Mouse (Mus musculus) embryonic facial prominence, embryonic 10.5 days (tissue): ENCODE measurements around the gene Mical3. TPM values are rescaled to one million over a fixed set of nuclear protein-coding genes. Genes with fewer than 3 reads are reported as not detected.

ENCODE experiments used
- DNase-seq: peaks from one replicate; pipeline ENCODE4 v3.0.0-alpha.2; 2017; ENCODE audit warnings: low spot score
- H3K27ac ChIP-seq: fragments of 300-500 bp; sonication (generic); replicated peaks from 2 replicates; pipeline ENCODE4 v1.5.1; 2016; ENCODE audit warnings: mild to moderate bottlenecking
- H3K27me3 ChIP-seq: fragments of 300-500 bp; sonication (generic); replicated peaks from 2 replicates; pipeline ENCODE4 v1.6.1; 2016; ENCODE audit warnings: low read depth, mild to moderate bottlenecking; ENCODE audit not compliant: poor library complexity, severe bottlenecking
- H3K36me3 ChIP-seq: fragments of 300-500 bp; sonication (generic); replicated peaks from 2 replicates; pipeline ENCODE4 v1.6.1; 2016; ENCODE audit warnings: mild to moderate bottlenecking, moderate library complexity
- H3K4me1 ChIP-seq: fragments of 300-500 bp; sonication (generic); 2 replicates; pipeline ENCODE4 v1.6.1; 2016
- H3K4me3 ChIP-seq: fragments of 300-500 bp; sonication (generic); 2 replicates; pipeline ENCODE4 v1.5.1; 2016; ENCODE audit warnings: mild to moderate bottlenecking, moderate library complexity
- H3K9me3 ChIP-seq: fragments of 300-500 bp; sonication (generic); 2 replicates; pipeline ENCODE4 v1.6.1; 2016; ENCODE audit warnings: mild to moderate bottlenecking
- WGBS: fragments of 180-500 bp; shearing (Covaris S2); methylation state at CpG from one replicate; pipeline ENCODE4 v1.1.7; 2016; 5-methylcytosine and 5-hydroxymethylcytosine counted together
- polyA plus RNA-seq: library from polyadenylated mRNA; unstranded; fragments of >200 nt; fragmentation: Nextera tagmentation; extraction: Ambion mirVana; gene quantifications from 2 replicates; pipeline ENCODE4 v1.2.1, GENCODE M21; 2016

Mical3 gene
- polyA plus RNA-seq, 1 experiment from 2014 or later: 10.4 TPM

DNA sequence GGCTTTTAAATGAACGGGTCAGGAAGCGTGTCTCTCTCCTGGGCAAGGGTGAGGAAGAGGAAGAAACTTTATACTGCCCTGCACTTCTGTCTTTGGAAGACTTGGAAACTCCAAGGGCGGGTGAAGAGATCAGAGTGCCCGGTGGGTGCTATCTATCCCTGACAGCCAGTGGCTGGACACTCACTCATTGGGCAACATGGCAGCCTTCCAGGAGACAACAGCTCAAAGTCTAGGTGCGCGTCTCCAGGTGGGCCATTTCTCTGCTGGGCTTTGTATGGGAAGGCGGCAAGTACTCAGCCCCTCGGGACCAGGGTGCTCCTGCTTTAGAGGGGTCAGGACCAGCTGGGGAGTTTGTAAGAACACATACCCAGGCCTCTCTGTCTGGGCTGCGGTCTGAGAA, 185.3 kb downstream of the Mical3 start:
- no peak for DNase-seq
- Histone ChIP-seq H3K36me3 (peaks cover 21% of the 10 kb centered on the region), H3K27ac (no peak overlapping the region), H3K4me1 (no peaks in the 10 kb centered on the region), H3K27me3 (no peaks in the 10 kb centered on the region), H3K9me3 (no peaks in the 10 kb centered on the region), H3K4me3 (no peak overlapping the region)
- 96% methylated on average over 9 of the region's 9 CpGs for WGBS

DNA sequence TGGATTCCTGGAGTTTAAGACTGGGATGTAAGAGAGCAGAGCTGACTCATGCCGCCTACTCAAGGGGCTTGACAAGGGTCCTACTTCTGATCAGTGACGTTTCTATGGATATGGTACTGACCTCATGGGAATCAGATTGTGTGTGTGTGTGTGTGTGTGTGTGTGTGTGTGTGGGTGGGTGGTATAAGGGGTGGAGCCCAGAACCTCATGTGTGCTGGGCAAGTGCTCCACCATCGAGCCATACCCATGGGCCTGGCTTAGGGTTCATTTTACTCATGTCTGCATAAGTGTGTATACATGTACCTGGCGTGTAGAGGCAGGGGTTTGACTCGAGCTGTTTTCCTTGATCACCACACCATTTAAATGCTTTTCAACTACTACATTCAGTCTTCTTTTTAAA, 186.8 kb downstream of the Mical3 start:
- no peak overlapping the region for H3K4me3 ChIP-seq
- no peaks in the 10 kb centered on the region for H3K4me1 ChIP-seq
- H3K27me3 ChIP-seq: no peaks in the 10 kb centered on the region
- WGBS: 92% methylated on average over 5 of the region's 5 CpGs
- H3K27ac ChIP-seq: no peak overlapping the region
- peaks cover 12% of the 10 kb centered on the region for H3K36me3 ChIP-seq
- H3K9me3 ChIP-seq: no peaks in the 10 kb centered on the region
- DNase-seq: no peak

DNA sequence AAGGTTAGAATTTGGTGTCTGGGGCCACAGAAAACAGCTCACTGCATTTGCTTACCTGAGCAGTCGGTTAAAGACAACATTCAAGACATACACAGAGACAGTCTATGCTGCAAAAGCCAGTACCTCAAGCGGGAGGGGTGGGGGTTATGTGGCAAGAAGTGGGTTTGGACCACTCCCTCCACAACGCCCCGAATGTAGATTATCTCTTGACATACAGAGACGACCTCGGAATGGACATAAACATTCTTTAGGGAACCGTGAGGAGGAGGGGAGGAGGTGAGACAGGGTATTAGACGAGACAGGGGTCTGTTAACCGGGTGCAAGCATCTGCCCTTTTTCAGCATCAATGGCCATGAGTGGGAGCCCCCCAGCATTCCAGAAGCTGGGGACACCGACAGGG, 187.2 kb downstream of the Mical3 start:
- DNase-seq: no peak
- 89% methylated on average over 10 of the region's 10 CpGs for WGBS

DNA sequence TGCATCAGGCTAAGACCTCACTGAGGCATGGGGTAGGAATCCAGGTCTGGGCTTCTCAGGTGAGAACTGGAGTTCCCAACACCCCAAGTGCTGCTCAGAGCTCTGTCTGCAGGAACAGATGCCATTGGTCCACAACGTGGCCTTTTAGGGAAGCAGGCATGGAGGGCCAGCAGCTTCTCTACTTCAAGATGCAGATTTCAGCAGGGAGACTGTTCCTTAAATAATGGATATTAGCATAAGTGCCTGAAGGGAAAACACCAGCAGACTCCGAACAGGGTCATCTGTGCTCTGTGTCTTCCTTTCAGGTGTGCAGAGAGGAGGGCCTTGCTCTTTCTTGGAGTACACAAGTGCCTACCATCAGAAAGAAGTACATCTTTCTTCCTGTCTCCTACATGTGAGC, 187.7 kb downstream of the Mical3 start:
- peaks cover 5% of the 10 kb centered on the region; the same call in 1 of the 2 replicates for H3K36me3 ChIP-seq
- H3K4me3 ChIP-seq: no peak overlapping the region
- H3K27ac ChIP-seq: no peak overlapping the region
- 72% methylated on average over 2 of the region's 2 CpGs for WGBS
- H3K27me3 ChIP-seq: no peaks in the 10 kb centered on the region
- peaks cover 5% of the 10 kb centered on the region for H3K4me1 ChIP-seq
- DNase-seq: no peak
- H3K9me3 ChIP-seq: no peaks in the 10 kb centered on the region

More for the DNA sequence above, 187.2 kb downstream of the Mical3 start:
- Histone ChIP-seq H3K4me3 (no peak overlapping the region), H3K36me3 (peaks cover 9% of the 10 kb centered on the region), H3K27me3 (no peaks in the 10 kb centered on the region), H3K4me1 (peaks cover under 1% of the 10 kb centered on the region), H3K9me3 (no peaks in the 10 kb centered on the region), H3K27ac (no peak overlapping the region)

DNA sequence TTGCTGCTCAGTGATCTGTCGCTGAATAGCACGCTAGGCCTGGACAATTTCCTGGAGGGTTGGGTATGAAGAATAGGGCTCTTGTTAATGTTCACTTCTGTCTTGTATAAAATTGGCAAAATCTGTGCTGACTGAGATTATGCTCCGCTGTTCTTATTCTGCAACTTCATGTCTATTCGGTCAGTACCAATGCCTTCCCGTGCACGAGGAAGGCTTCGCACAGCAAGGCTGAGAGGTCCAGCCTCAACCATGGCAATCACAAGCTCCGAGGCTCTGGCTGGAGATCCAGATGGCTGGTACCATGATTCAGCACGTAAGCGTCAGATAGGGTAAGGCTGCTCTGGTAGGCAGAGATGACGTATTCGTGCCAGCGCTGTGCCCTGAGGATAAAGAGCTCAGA, 189.2 kb downstream of the Mical3 start:
- 94% methylated on average over 13 of the region's 13 CpGs for WGBS
- H3K27me3 ChIP-seq: no peaks in the 10 kb centered on the region
- no peak for DNase-seq
- H3K4me3 ChIP-seq: no peak overlapping the region
- peaks cover 4% of the 10 kb centered on the region; the same call in 1 of the 2 replicates for H3K36me3 ChIP-seq
- no peaks in the 10 kb centered on the region for H3K9me3 ChIP-seq
- H3K4me1 ChIP-seq: peaks cover 10% of the 10 kb centered on the region
- no peak overlapping the region for H3K27ac ChIP-seq

DNA sequence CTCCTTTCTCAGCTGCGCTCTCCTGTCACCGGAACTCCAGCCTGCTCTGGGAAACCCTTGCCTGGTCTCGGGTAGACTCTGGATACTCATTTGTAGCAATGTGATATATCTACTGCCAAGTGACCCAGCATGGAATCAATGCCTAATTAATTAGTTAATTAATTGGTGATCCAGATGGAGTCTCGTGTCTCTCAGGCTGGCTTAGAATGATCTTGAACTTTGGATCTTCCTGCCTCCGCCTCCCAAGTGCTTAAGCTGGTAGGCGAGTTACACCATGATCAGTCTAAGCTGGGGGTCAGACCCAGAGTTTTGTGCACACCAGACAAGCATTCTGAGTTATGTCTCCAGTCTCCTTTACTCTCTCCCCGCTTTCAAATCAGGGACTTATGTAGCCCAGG, 189.7 kb downstream of the Mical3 start:
- peaks cover 10% of the 10 kb centered on the region for H3K4me1 ChIP-seq
- DNase-seq: no peak
- H3K27me3 ChIP-seq: no peaks in the 10 kb centered on the region
- WGBS: 85% methylated on average over 7 of the region's 7 CpGs
- no peak overlapping the region for H3K4me3 ChIP-seq
- H3K9me3 ChIP-seq: no peaks in the 10 kb centered on the region
- H3K36me3 ChIP-seq: no peaks in the 10 kb centered on the region; the same call in 1 of the 2 replicates
- no peak overlapping the region for H3K27ac ChIP-seq

DNA sequence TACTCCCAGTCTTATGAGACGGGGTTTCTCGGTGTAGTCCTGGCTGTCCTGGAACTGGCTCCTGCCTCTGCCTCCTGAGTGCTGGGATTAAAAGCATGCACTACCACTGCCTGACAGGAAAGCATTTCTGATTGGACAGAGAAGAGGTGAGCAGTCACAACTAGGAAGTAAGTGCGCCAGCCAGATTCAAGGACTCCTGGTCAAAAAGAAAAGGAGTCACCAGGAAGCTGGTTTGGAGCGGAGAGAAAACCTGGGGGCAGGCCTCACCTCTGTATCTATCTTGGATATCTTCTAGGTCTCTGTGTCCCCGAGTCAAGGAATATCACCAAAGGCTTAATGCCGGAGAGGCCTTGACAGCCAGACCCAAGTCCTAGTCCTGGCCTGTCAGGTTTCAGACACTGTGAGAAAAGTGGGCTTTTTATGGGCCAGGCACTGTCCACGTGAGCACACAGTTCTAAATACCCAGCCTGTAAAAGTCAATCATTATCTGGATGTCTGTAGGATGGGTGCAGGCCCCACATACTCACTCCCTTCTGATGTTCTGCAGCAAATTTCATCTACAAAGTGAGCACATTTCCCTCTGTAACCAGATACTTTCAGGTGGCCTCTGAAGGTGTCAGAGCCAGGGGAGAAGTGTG, 190.2 kb downstream of the Mical3 start:
- Histone ChIP-seq H3K4me3 (no peak overlapping the region), H3K9me3 (no peaks in the 10 kb centered on the region), H3K36me3 (no peaks in the 10 kb centered on the region; the same call in 1 of the 2 replicates), H3K27me3 (no peaks in the 10 kb centered on the region), H3K4me1 (peaks cover 10% of the 10 kb centered on the region), H3K27ac (no peak overlapping the region)
- no peak for DNase-seq
- 87% methylated on average over 7 of the region's 7 CpGs for WGBS

DNA sequence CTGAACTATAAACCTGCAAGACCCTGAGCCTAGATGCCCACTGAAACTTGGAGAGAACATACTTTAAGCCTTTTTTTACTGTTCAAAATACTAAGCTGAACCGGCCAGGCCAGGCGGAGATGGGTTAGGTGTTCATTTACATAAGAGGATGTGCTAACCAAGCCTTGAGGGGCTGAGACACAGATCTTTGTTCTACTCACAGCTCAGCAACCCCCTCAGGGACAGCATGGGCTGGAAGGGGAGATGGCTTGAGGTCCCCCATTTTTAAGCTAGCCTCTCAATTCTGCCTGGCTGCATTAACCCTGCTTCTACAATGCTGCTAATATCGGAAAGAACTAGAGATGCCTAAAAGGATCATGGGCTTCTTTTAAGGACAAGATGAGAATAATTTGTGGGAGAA, 191.0 kb downstream of the Mical3 start:
- Histone ChIP-seq H3K27me3 (no peaks in the 10 kb centered on the region), H3K36me3 (peaks cover 4% of the 10 kb centered on the region; the same call in 1 of the 2 replicates), H3K4me1 (peaks cover 10% of the 10 kb centered on the region), H3K27ac (no peak overlapping the region), H3K4me3 (no peak overlapping the region), H3K9me3 (no peaks in the 10 kb centered on the region)
- WGBS: 78% methylated on average over 3 of the region's 3 CpGs
- no peak for DNase-seq

DNA sequence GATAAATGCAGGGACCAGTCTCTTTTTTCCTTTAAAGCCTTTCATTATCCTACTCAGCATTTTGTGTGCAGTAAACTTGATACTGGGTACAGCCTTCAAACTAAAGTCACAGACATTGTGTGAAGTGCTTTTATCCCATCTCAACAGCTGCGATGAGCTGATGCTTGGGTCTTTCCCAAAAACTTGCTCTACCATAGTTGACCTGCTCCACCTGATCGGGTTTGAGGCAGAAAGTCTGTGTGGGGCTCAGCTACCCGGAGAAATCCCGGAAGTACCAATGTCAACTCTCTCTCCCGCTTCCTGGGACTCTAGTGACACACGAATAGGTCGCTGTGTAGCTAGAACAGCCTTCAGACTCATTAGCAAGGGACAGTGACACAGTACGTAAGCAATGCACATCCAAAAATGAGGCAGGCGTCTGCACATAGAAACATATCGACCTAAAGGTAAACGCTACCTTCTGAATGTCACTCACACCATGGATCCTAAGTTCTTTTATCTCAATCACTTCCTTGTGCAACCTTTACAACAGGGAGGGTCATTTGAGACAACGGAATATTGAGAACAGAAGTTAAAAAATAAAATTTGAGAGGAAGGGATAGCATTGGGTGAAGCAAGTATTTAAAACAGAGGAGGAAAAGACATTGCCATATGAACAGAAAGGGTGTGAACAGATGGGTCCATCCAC, 191.9 kb downstream of the Mical3 start:
- DNase-seq: no peak
- 91% methylated on average over 12 of the region's 12 CpGs for WGBS
- H3K4me1 ChIP-seq: peaks cover 10% of the 10 kb centered on the region
- H3K27me3 ChIP-seq: no peaks in the 10 kb centered on the region
- peaks cover 12% of the 10 kb centered on the region for H3K36me3 ChIP-seq
- no peak overlapping the region for H3K4me3 ChIP-seq
- no peak overlapping the region for H3K27ac ChIP-seq
- no peaks in the 10 kb centered on the region for H3K9me3 ChIP-seq

DNA sequence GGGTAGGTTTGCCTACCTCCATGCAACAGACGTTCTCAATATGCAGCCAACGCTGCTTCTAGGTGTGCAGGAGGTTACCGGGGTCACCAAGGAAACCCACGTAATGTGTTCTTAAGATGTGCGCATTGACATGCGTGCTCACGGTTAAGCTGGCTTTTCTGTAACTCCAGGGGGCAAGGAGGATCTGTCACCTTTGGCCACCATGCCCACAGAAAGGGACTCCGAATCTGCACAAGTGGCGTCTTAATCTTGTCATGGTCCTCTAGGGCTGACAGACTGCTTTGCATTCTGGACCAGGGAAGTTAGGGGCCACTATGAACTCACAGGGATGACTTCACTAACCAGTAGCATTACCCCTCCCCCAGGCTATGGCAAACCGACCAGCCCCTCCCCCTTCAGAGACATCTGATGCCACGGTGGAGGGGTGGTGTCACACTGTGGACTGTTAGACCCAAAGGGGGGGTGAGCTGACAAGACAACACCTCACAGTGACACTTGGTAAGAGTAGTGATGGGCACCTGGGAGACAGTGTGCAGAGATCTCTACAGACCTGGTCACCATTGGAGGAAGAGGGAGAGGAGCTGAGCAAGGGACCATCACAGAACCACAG, 192.7 kb downstream of the Mical3 start:
- Histone ChIP-seq H3K27ac (no peak overlapping the region), H3K36me3 (peaks cover 19% of the 10 kb centered on the region), H3K27me3 (no peaks in the 10 kb centered on the region), H3K4me3 (no peak overlapping the region), H3K4me1 (peaks cover 10% of the 10 kb centered on the region), H3K9me3 (no peaks in the 10 kb centered on the region)
- 79% methylated on average over 11 of the region's 11 CpGs for WGBS
- no peak for DNase-seq

DNA sequence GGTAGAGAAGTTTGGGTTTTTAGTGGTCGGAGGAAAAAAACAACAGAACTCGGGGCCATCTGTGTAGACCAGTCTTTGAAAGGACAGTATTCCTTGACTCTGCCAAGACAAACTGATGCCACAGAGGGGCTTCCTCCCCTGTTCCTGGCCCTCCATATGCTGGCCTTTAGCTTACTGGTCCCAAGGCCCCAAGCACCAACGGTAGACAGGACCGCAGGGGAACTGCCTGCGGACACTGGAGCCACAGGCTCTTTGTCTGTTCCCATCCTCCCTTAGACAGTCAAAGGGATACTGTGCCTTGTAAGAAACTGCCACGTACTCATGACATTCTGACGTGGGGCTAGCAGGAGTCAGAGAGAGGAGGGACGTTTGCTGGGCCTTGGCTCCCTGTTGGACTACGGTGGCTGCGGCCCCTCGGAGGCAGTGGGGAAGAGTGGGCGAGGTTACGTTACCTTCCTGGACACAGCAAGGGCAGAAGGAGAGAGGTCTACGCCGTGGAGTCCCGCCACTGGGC, 193.6 kb downstream of the Mical3 start:
- no peak for DNase-seq
- H3K36me3 ChIP-seq: peaks cover 28% of the 10 kb centered on the region
- no peaks in the 10 kb centered on the region for H3K9me3 ChIP-seq
- peaks cover 10% of the 10 kb centered on the region for H3K4me1 ChIP-seq
- WGBS: 83% methylated on average over 16 of the region's 16 CpGs
- H3K27me3 ChIP-seq: no peaks in the 10 kb centered on the region
- H3K4me3 ChIP-seq: no peak overlapping the region
- no peak overlapping the region for H3K27ac ChIP-seq

DNA sequence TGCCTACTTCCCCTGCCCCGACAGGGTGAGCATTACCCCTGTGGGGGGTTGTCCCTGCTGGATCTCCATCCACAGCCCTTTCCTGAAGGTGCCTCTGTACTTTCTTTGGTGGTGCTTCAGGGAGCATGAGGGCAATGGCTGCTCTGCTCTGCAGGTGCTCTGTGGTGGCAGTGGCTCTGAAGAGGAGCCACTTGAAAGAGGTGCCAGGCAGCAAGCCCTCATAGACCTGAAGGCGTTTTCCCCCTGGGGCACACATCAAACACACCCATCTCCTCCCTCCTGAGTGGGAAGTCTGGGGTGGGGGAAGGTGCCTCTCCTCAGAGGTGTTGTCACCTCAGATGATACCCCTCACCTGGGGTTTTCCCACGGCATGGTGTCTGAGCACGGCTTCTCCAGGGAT, 196.6 kb downstream of the Mical3 start:
- WGBS: 85% methylated on average over 4 of the region's 4 CpGs
- H3K27ac ChIP-seq: no peak overlapping the region
- DNase-seq: no peak
- H3K27me3 ChIP-seq: no peaks in the 10 kb centered on the region
- peaks cover 10% of the 10 kb centered on the region for H3K4me1 ChIP-seq
- H3K36me3 ChIP-seq: peaks cover 33% of the 10 kb centered on the region
- no peaks in the 10 kb centered on the region for H3K9me3 ChIP-seq
- H3K4me3 ChIP-seq: no peak overlapping the region

DNA sequence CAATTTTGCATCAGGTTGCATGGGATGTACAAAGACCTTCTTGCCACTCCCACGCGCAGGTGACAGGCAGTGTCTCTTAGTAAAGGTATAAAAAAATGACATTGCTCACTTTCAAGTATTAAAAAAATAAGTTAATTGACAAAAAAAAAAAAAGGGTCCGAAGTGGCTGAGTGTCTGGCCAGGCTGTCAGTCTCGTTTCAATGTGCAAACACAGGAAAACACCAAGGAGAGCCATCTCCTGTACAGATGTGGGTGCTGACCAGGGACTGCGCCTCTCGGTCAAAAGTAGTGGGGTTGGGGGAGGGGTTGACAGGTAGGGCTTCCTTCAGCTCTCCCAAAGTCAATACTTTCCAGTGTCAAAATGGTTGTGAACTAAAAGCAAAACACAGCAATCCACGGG, 197.1 kb downstream of the Mical3 start:
- Histone ChIP-seq H3K4me1 (peaks cover 10% of the 10 kb centered on the region), H3K9me3 (no peaks in the 10 kb centered on the region), H3K27me3 (no peaks in the 10 kb centered on the region), H3K27ac (no peak overlapping the region), H3K36me3 (peaks cover 33% of the 10 kb centered on the region), H3K4me3 (no peak overlapping the region)
- DNase-seq: no peak
- WGBS: 87% methylated on average over 7 of the region's 7 CpGs
